Mouse (Mus musculus) heart, embryonic 12.5 days (tissue): ENCODE results near the gene Ppat. TPM values are rescaled to one million over a fixed set of nuclear protein-coding genes. Genes with fewer than 3 reads are reported as not detected.
"Not testable (repeated sequence)": the region's sequence is repeated elsewhere in the genome, so short reads cannot be mapped to it uniquely, and the experiment has no call there.

Source experiments
- ATAC-seq: fragments of 200-750 bp; cut with Nextera tagmentation; 2 replicates; pipeline ENCODE4 v1.8.0; 2017; ENCODE audit warnings: moderate TSS enrichment, moderate library complexity; ENCODE audit not compliant: insufficient number of reproducible peaks, low FRiP score
- H3K27ac ChIP-seq: fragments of 300-500 bp; sonication (generic); 2 replicates; pipeline ENCODE4 v1.5.1; 2016; ENCODE audit warnings: mild to moderate bottlenecking, moderate library complexity; ENCODE audit not compliant: poor library complexity, severe bottlenecking
- H3K27me3 ChIP-seq: fragments of 300-500 bp; sonication (generic); replicated peaks from 2 replicates; pipeline ENCODE4 v1.6.1; 2016; ENCODE audit warnings: mild to moderate bottlenecking, moderate library complexity
- H3K36me3 ChIP-seq: fragments of 300-500 bp; sonication (generic); 2 replicates; pipeline ENCODE4 v1.6.1; 2016; ENCODE audit warnings: mild to moderate bottlenecking, moderate library complexity
- H3K4me1 ChIP-seq: fragments of 300-500 bp; sonication (generic); replicated peaks from 2 replicates; pipeline ENCODE4 v1.6.1; 2016; ENCODE audit warnings: mild to moderate bottlenecking
- H3K4me2 ChIP-seq: fragments of 300-500 bp; sonication (generic); 2 replicates; pipeline ENCODE4 v1.6.1; 2016; ENCODE audit warnings: mild to moderate bottlenecking, moderate library complexity
- H3K4me3 ChIP-seq: fragments of 300-500 bp; sonication (generic); 2 replicates; pipeline ENCODE4 v1.5.1; 2016; ENCODE audit warnings: mild to moderate bottlenecking
- H3K9ac ChIP-seq: fragments of 300-500 bp; sonication (generic); 2 replicates; pipeline ENCODE4 v1.6.1; 2016; ENCODE audit warnings: mild to moderate bottlenecking, moderate library complexity
- H3K9me3 ChIP-seq: fragments of 300-500 bp; sonication (generic); replicated peaks from 2 replicates; pipeline ENCODE4 v1.6.1; 2016; ENCODE audit warnings: mild to moderate bottlenecking, moderate library complexity
- WGBS: fragments of 180-500 bp; shearing (Covaris S2); methylation state at CpG from one replicate; pipeline ENCODE4 v1.1.7; 2016; 5-methylcytosine and 5-hydroxymethylcytosine counted together
- polyA plus RNA-seq: library from polyadenylated mRNA; unstranded; fragments of >200 nt; fragmentation: Nextera tagmentation; extraction: Ambion mirVana; gene quantifications from 2 replicates; pipeline ENCODE4 v1.2.1, GENCODE M21; 2016

The Ppat gene
- 33.2 and 34.1 TPM in 2 replicates for polyA plus RNA-seq

DNA sequence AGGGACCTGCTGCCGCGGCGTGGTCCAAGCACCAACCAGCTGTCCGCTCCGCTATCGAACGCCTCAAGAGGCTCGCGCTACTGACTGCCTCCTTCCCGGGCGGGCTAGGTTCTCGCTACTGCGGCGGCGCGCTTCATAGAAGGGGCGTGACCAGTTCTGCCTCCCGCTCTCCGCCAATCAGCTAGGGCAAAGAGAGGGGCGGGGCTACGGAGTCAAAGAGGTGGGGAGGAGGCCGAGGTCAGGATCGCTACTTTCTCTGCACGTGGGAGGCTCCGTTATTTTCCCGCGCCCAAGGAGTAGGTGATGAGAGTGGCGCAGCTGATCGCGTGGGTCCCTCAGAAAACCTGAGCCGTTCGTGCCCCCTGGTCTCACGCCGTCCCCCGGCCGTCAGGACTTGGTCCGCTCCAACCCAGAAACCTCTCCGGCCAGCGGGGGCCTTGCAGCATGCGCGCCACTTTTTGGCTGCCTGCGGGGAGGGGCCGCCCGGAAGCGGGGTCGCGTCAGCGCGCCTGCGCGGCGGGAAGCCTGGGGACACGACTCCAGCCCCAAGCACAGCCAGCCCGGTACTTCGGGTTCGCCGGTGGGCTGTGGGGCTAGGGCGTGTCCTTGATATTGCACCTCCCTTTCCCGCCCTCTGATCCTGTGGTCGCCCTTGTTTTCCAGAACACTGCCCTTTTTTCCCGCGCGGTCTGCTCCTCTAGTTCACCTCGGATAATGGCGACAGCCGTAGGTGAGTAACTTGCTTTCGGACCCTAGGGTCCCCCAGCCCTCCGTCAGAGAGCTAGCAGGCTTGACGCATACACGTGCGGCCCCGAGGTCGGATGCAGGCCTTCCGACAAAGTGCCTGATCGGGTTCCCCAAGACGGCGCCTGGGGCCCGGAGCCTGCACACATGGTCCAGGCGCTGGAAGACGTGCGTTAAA lies at the start of gene Ppat, which contains the start of gene Paics:
Gene Ppat, minus strand, starts transcription at position 473 of the 922 bp plus-strand sequence.
Gene Paics, plus strand, starts transcription at position 202 of the 922 bp plus-strand sequence.
- H3K4me3 ChIP-seq: peak within 1 kb of the TSS; percentile 91
- peak within 1 kb of the TSS; percentile 97 for H3K4me2 ChIP-seq
- peaks cover 60% of the 10 kb centered on the region for H3K4me1 ChIP-seq
- H3K9me3 ChIP-seq: no peaks in the 10 kb centered on the region
- WGBS: under 1% methylated on average over 81 of the region's 81 CpGs
- H3K27ac ChIP-seq: peak within 1 kb of the TSS; percentile 91
- H3K27me3 ChIP-seq: no peaks in the 10 kb centered on the region
- peaks cover 22% of the 10 kb centered on the region for H3K36me3 ChIP-seq
- peak within 1 kb of the TSS; percentile 91 for H3K9ac ChIP-seq
- peak; percentile 98 for ATAC-seq

DNA sequence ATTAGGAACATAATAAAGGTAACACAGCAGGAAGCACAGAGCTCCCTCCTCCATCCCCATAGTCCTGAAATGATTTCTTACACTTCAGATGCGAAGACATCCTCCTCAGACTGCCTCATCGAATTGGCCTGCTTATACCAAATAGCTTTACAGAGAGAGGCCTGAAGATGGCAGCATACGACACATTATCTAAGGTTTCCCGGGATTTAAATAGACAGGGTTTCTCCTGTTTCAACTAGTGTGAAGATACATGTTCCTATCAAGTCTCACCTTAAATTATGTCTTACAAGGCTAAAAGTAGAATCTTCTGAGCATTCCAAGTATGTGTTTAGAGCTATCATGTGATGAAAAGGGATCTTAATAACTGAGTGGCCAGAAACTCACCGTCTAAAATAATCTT lies 47.0 kb upstream of the Ppat start:
- no peak overlapping the region for H3K4me2 ChIP-seq
- peaks cover 72% of the 10 kb centered on the region for H3K36me3 ChIP-seq
- 46% methylated on average over 5 of the region's 5 CpGs for WGBS
- no peak overlapping the region for H3K4me3 ChIP-seq
- H3K9ac ChIP-seq: no peak overlapping the region
- H3K4me1 ChIP-seq: no peaks in the 10 kb centered on the region
- H3K9me3 ChIP-seq: 0 out of 2 replicates have a peak, but pooled peaks cover under 1% of the 10 kb centered on the region
- no peaks in the 10 kb centered on the region for H3K27me3 ChIP-seq
- no peak overlapping the region for H3K27ac ChIP-seq
- ATAC-seq: no peak

- 0 out of 2 replicates have a peak, but pooled peaks cover 4% of the 10 kb centered on the region for H3K9me3 ChIP-seq
- no peak overlapping the region for H3K4me3 ChIP-seq
- H3K4me1 ChIP-seq: no peaks in the 10 kb centered on the region
- no peak for ATAC-seq
- no peak overlapping the region for H3K27ac ChIP-seq
- no peaks in the 10 kb centered on the region for H3K27me3 ChIP-seq
- 91% methylated on average over 5 of the region's 5 CpGs for WGBS
- H3K9ac ChIP-seq: no peak overlapping the region
- no peak overlapping the region for H3K4me2 ChIP-seq
- peaks cover 87% of the 10 kb centered on the region for H3K36me3 ChIP-seq
Measured at GRCm38 (mm10) chr5:76993174-76993814, 41.9 kb upstream of the Ppat start.

GRCm38 (mm10) chr5:76990789-76991188 lies 39.4 kb upstream of the Ppat start:
- Histone ChIP-seq H3K4me2 (no peak overlapping the region), H3K27me3 (no peaks in the 10 kb centered on the region), H3K4me3 (no peak overlapping the region), H3K9me3 (0 out of 2 replicates have a peak, but pooled peaks cover 4% of the 10 kb centered on the region), H3K36me3 (peaks cover 85% of the 10 kb centered on the region), H3K27ac (no peak overlapping the region), H3K4me1 (no peaks in the 10 kb centered on the region), H3K9ac (no peak overlapping the region)
- ATAC-seq: no peak
- 91% methylated on average over 3 of the region's 3 CpGs for WGBS

DNA sequence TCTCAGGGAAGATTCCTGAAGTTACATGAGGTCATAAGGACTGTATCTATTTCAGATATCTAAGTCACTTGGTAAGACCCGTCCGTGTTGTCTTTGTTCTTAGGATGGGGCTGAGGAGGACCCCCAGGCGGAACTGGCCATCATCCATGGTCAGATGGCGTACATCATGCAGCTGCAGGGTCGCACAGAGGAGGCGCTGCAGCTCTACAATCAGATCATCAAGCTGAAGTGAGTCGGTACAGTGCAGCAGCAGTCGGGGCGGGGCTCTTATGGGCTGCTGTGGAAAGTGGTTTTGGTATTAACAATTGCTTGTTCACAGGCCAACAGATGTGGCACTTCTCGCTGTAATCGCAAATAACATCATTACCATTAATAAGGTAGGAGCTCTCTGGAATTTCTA lies 32.6 kb upstream of the Ppat start:
- H3K9ac ChIP-seq: no peak overlapping the region
- no peaks in the 10 kb centered on the region for H3K27me3 ChIP-seq
- no peak for ATAC-seq
- H3K36me3 ChIP-seq: peaks cover 76% of the 10 kb centered on the region
- H3K4me3 ChIP-seq: no peak overlapping the region
- 90% methylated on average over 11 of the region's 11 CpGs for WGBS
- H3K9me3 ChIP-seq: no peaks in the 10 kb centered on the region
- no peak overlapping the region for H3K27ac ChIP-seq
- H3K4me2 ChIP-seq: no peak overlapping the region
- H3K4me1 ChIP-seq: no peaks in the 10 kb centered on the region

- peak overlapping the region; percentile 85 for H3K4me2 ChIP-seq
- WGBS: 87% methylated on average over 8 of the region's 8 CpGs
- H3K9me3 ChIP-seq: no peaks in the 10 kb centered on the region
- H3K4me3 ChIP-seq: peak overlapping the region; percentile 86
- H3K27ac ChIP-seq: no peak overlapping the region
- ATAC-seq: no peak
- H3K36me3 ChIP-seq: peaks cover 35% of the 10 kb centered on the region
- peak overlapping the region; percentile 45; the same call in 1 of the 2 replicates for H3K9ac ChIP-seq
- no peaks in the 10 kb centered on the region for H3K27me3 ChIP-seq
- peaks cover 13% of the 10 kb centered on the region for H3K4me1 ChIP-seq
Measured at GRCm38 (mm10) chr5:76975736-76976135, 24.4 kb upstream of the Ppat start.

GRCm38 (mm10) chr5:76974554-76975285 lies 23.3 kb upstream of the Ppat start, which contains the start of gene Srp72:
Gene Srp72 (plus strand): TSS chr5:76974683.
- H3K9ac ChIP-seq: peak within 1 kb of the TSS; percentile 86
- peak within 1 kb of the TSS; percentile 83 for H3K27ac ChIP-seq
- no peaks in the 10 kb centered on the region for H3K27me3 ChIP-seq
- WGBS: under 1% methylated on average over 60 of the region's 60 CpGs
- H3K4me2 ChIP-seq: peak within 1 kb of the TSS; percentile 85
- H3K4me1 ChIP-seq: peaks cover 13% of the 10 kb centered on the region
- peak within 1 kb of the TSS; percentile 86 for H3K4me3 ChIP-seq
- peaks cover 38% of the 10 kb centered on the region for H3K36me3 ChIP-seq
- peak; percentile 94 for ATAC-seq
- H3K9me3 ChIP-seq: no peaks in the 10 kb centered on the region

DNA sequence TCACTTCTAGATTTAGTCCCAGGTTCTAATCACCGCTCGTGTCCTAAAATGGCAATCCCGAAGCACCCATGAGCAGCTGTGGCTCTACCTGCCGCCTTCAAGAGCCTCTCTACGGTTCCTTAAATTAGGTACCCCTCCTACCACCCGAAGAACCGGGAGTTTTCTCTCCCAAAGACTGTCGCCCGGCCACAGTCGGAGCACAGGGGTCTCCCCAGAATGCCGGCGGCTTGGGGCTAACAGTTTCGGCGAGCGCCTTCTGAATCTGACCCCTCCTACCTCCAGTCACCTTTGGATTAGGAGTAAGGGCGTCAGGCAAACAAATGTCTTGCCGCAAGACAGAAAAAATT lies 22.8 kb upstream of the Ppat start:
- H3K36me3 ChIP-seq: peaks cover 35% of the 10 kb centered on the region

DNA sequence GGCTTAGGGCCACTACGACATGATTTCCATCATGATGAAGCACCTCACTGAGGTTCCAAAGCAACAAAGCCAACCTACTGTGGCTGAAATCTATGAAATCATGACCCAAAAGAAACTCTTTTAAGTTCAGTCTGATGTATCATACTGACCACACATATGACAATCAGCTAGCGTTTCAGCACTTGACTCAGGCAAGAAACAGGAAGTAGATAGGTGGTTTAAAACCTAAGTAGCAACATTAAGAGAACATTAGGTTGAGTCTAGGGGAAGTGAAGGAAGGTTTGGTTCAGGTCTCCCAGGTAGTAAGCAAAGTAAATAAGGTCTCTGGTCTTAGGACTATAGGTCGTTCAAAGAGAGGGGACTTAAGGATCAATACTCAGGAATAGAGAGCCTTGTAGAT lies 22.1 kb upstream of the Ppat start:
- Histone ChIP-seq H3K4me2 (peak overlapping the region; percentile 85), H3K4me1 (peaks cover 13% of the 10 kb centered on the region), H3K9me3 (no peaks in the 10 kb centered on the region), H3K36me3 (peaks cover 37% of the 10 kb centered on the region), H3K9ac (no peak overlapping the region; the same call in 1 of the 2 replicates), H3K27me3 (no peaks in the 10 kb centered on the region), H3K27ac (no peak overlapping the region), H3K4me3 (peak overlapping the region; percentile 86)
- 60% methylated on average over 3 of the region's 3 CpGs for WGBS
- ATAC-seq: no peak

More for the DNA sequence above, 22.8 kb upstream of the Ppat start:
- peak overlapping the region; percentile 86 for H3K4me3 ChIP-seq
- no peak overlapping the region for H3K27ac ChIP-seq
- no peaks in the 10 kb centered on the region for H3K27me3 ChIP-seq
- H3K4me1 ChIP-seq: peaks cover 13% of the 10 kb centered on the region
- H3K9ac ChIP-seq: peak overlapping the region; percentile 74
- peak overlapping the region; percentile 85 for H3K4me2 ChIP-seq
- H3K9me3 ChIP-seq: no peaks in the 10 kb centered on the region
- 2% methylated on average over 17 of the region's 17 CpGs for WGBS
- no peak; the same call in 1 of the 2 replicates for ATAC-seq

GRCm38 (mm10) chr5:76971115-76971514 lies 19.7 kb upstream of the Ppat start:
- Histone ChIP-seq H3K36me3 (peaks cover 38% of the 10 kb centered on the region), H3K4me1 (peaks cover 13% of the 10 kb centered on the region)
- ATAC-seq: not testable (repeated sequence)

More at GRCm38 (mm10) chr5:76971115-76971514, 19.7 kb upstream of the Ppat start:
- not testable (repeated sequence) for H3K4me2 ChIP-seq, H3K4me3 ChIP-seq, H3K27ac ChIP-seq, H3K27me3 ChIP-seq, H3K9ac ChIP-seq, H3K9me3 ChIP-seq
- WGBS: 65% methylated on average over 1 of the region's 1 CpGs
